Mouse (Mus musculus): ENCODE data around the gene Cbfa2t2. TPM values are rescaled to one million over a fixed set of nuclear protein-coding genes. Genes with fewer than 3 reads are reported as not detected.
"Not testable (repeated sequence)": the region's sequence is repeated elsewhere in the genome, so short reads cannot be mapped to it uniquely, and the experiment has no call there.

The Cbfa2t2 gene
- total RNA-seq, 2 experiments from 2014 or later: 12.8 to 15.9 TPM

GRCm38 (mm10) chr2:154474251-154475061 is 38.2 kb downstream of the Cbfa2t2 start:
- DNase-seq: no peak

DNA sequence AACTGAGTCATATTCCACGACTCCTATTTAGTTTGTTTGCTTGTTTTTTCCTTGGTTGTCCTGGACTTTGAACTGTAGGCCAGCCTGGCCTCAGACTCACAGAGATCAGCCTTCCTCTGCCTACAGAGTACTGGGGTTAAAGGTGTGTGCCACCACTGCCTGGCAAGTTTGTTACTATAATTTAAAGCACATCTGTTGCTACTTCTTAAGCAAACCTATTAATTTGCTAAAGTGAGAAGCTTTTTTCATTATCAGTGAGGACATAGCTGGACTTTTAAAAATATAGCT is 38.7 kb downstream of the Cbfa2t2 start:
- no peak for DNase-seq

GRCm38 (mm10) chr2:154475861-154476260 is 39.6 kb downstream of the Cbfa2t2 start:
- no peak for DNase-seq

DNA sequence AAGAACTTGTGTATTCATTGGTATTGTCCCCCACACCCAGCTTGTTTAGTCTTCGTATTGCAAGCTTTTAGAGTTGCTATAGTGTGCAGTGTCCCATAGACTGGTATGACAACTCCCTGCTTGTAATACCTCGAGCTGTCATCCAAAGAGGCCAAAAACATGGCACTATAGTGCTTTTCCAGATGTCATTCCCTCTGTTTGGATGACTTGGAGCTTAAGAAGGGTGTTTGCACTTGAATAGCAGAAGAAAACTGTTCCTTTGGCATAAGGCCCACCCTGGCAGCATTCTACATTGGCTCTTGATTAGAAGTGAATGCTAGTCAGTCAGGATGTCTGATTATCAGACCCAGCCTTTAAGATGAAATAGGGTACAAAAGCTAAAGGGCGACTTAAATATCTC is 40.7 kb downstream of the Cbfa2t2 start:
- DNase-seq: peak; percentile 37 to 53

DNA sequence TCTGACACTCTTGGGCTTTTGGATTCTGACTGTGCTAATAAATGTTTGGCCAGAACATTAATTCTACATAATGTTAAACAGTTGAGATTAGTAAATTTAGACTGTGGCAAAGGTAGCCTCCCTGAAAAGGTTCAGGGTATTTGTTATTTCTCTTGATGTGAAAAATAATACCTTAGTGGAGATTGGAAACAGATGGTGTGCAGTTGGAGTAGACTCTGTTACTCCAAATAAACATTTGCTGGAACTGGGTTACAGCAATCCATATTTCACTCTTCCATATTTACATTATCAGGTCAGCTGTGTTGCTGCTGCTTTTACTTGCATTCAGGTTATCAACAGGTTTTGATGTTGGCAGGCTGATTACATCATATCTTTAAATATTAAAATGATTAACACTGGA is 55.5 kb downstream of the Cbfa2t2 start:
- DNase-seq: no peak

DNA sequence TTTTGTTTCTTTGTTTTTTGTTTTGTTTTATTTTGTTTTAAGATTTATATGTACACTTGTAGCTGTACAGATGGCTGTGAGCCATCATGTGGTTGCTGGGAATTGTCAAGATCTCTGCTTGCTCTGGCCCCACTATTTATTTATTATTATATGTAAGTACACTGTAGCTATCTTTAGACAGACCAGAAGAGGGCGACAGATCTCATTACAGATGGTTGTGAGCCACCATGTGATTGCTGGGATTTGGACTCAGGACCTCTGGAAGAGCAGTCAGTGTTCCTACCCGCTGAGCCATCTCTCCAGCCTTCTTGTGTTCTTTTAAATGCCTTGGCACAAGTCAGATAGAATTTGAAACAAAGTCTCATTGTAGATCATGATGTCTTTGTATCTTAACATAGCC is 57.3 kb downstream of the Cbfa2t2 start:
- not testable (repeated sequence) for DNase-seq

DNA sequence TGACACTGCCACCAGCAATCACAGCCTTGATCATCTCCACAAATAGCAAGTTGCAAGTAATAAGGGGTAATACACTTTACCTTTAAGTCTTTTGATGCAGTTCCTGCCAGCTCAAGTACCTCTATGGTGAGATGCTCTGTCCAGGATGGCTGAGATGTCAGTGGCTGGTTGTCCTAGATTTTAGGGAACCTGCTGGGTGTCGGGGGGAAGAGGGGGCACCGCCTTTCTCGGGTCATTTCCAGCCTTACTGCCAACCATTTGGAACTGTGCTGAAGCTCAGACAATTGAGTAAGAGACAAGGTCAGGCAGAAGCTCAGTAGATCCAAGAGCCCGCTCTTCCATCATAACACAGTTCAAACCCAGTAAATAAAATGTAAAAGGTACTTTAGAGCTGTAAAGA is 58.7 kb downstream of the Cbfa2t2 start:
- DNase-seq: no peak

DNA sequence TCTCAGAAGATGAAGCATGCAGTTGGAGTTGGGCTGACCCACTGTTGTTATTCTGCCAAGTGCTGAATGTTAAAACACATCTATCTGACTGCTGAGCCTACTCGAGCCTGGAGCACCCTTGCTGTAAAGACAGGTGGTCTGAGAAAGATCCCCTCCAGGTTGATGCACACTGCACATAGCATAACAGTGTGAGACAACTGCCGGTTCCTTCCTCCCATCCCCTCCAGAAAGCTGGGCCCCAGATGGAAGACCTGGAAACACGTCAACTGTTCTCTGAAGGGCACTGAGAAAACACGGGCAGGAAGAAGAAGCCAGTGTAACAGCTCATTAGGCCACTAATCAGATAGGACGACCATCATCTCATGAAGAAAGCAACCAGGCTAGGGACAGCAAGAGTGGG is 62.3 kb downstream of the Cbfa2t2 start:
- peak; percentile 5 to 25 for DNase-seq

- DNase-seq: no peak
Observed at GRCm38 (mm10) chr2:154499717-154500247, 63.5 kb downstream of the Cbfa2t2 start.

- DNase-seq: no peak
Observed at GRCm38 (mm10) chr2:154500758-154501157, 64.5 kb downstream of the Cbfa2t2 start.

DNA sequence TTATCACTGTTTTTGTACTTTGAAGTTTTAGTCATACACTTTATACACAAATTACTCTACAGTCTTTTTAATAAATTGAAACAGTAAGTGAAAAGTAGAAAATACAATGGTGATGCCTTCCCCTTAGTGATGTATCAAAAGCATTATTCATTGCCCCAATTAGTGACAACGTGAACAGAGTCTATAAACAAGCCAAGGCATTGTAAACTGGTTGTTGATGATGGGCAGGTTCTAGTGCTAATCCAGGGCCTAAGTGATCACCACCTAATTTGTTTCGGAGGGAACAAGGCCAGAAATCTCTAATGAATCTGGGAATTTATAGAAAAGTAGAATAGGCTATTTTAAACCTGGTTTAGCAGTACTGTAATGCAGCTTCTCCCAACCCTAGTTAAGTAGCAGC is 70.8 kb downstream of the Cbfa2t2 start:
- DNase-seq: no peak

DNA sequence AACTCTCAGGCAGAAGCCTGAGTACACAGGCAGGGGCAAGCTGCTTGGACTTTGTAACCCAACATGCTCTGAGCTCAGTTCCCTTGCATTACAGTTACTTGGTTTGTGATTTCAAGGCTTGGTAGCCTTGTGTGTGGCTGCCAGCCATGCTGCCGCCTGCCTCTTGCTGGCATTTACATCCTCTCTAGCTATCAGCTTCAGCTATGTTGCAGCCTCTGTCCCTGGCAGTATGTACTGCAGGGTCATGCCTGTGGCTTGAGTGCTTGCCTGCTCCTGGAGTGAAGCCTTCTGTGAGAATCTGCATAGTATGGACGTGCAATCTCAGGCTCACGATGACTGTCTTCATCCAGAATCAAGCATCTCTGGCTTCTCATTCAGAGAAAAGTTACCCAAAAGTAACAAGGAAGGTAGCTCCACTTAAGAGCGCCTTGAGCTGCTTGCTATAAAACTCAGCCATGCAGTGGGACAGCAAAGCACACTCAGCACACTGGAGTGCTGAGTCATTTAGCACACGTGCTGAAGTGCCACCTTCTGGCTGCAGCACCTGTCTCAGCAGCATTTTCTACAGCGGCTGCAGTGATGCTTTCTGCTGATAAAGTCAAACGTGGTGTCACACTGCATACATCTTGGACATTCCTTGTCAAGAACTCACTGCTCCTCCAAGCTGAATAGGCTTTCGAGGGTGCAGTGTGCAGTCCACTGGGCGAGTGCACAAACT is 71.4 kb downstream of the Cbfa2t2 start:
- peak; percentile 11 to 19 for DNase-seq

GRCm38 (mm10) chr2:154508450-154508849 is 72.2 kb downstream of the Cbfa2t2 start:
- DNase-seq: no peak

DNA sequence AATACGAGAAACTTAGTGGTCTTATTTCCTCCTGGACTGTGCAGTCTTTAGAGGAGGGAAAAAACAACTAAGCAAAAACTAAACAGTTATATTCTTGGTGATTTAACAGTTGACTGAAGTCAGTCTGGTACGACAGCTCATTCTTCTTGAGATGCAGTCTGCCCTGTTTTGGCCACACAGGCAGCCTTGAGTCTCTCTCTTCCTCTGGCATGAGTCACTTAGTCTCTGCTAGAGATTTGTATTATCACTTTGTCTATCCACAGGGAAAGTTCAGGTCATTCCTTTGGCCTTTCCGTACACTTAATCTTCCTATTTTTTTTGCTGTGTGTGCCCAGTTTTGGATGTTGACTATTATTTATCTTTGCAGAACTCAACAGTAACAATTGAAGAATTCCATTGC is 73.9 kb downstream of the Cbfa2t2 start:
- no peak for DNase-seq

GRCm38 (mm10) chr2:154516944-154517343 is 80.7 kb downstream of the Cbfa2t2 start:
- no peak for DNase-seq

GRCm38 (mm10) chr2:154517424-154517823 is 81.1 kb downstream of the Cbfa2t2 start:
- no peak for DNase-seq

GRCm38 (mm10) chr2:154521449-154521848 is 85.2 kb downstream of the Cbfa2t2 start:
- no peak for DNase-seq

GRCm38 (mm10) chr2:154522334-154522733 is 86.1 kb downstream of the Cbfa2t2 start:
- no peak for DNase-seq

- no peak for DNase-seq
Observed at GRCm38 (mm10) chr2:154525285-154525684, 89.0 kb downstream of the Cbfa2t2 start.

DNA sequence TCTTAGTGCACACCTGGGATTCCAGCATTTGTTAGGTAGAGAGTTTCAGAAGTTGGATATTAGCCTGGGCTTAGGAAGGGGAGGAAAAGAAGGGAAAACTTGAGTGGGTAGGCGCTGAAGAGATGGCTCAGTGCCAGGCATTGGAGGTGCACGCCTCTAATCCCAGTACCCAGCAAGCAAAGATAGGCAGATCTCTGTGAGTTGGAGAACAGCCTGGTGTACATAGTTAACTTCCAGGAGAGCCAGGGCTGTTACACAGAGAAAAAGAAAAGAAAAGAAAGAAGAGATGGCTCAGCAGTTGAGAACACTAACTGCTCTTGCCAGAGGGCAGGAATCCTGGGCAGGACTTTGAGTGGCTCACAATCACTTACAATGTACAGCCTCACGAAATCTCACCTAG is 90.2 kb downstream of the Cbfa2t2 start:
- no peak for DNase-seq

DNA sequence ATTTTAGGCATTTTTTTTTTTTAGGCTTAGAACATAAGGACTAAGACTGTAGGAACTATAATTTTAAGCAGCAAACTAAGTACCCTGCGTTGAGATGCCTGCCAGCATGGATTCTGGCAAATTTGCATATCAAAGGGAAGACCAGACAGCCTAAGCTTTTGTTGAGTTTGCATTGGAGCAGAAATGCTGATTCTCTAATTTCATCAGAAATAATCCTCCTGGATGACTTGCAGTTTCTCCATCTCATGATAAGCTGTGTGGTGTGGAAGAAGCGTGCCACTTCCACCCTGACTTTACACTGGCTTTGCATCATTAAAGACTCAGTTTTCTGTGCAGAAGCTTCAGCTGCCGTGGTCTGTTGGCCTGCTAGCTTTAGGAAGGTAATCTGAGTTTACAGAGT is 96.6 kb downstream of the Cbfa2t2 start:
- DNase-seq: no peak

DNA sequence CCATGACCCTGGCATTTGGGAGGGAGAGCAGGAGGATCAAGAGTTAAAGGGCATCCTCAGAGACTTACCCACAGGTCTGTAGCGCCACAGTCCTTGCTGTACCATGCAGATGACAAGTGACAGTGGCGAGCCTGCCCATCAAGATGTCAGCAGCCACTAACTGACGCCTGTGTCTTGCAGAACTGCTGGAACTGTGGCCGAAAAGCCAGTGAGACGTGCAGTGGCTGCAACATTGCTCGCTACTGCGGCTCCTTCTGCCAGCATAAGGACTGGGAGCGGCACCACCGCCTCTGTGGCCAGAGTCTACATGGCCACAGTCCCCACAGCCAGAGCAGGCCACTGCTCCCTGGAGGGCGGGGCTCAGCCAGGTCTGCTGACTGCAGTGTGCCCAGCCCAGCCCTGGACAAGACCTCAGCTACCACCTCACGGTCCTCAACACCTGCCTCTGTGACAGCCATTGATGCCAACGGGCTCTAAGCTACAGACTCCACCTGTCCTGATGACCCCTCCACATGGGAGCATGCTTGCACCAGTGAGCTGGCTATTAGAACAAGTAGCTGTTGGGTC is 98.5 kb downstream of the Cbfa2t2 start:
- DNase-seq: no peak

GRCm38 (mm10) chr2:154538310-154538709 is 102.0 kb downstream of the Cbfa2t2 start:
- peak; percentile 40 to 67 for DNase-seq

All from heart, adult 18-20 months (tissue).